ENCODE assay signal across 10 mouse cellular contexts in the genomic region with DNA sequence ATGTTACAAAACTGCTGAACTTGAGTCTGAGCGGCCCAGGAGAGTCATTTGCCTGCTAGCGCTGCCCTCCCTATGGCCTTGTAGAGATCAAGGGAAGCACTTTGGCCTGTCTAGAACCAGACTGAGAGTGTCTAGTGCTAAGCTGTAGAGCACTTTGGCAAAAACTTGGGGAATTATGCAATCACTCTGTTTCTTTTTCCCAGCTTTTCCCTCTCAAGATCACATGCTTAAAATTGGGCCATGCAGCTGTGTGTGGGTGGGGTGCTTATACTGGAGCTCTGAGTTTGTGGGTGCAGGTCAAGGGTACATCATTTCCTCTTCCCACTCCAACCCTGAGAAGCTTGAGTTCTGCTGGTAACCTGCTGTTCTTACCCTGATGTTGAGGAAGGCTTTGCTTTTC. TPM values are rescaled to one million over a fixed set of nuclear protein-coding genes. Genes with fewer than 3 reads are reported as not detected.
DNase-seq lines count a peak whose midpoint lies in the region; ATAC-seq lines count a peak whose summit lies in the region.
"Had no signal": no experiment of that assay in that cellular context is flagged by ENCODE, and none has a peak within 500 bp of the region (broad histone marks: within the 10 kb centered on the region; RNA-seq: fewer than 3 reads in every experiment).

No protein-coding gene starts in this region.

- no peaks in the 10 kb centered on the region for H3K36me3 ChIP-seq in midbrain, embryonic 13.5 days
- H3K36me3 ChIP-seq: midbrain, embryonic 12.5 days had no signal

- no peak overlapping the region for H3K4me2 ChIP-seq in midbrain, embryonic 13.5 days (replicated peaks)
- H3K4me2 ChIP-seq: midbrain, embryonic 12.5 days had no signal

- no peaks in the 10 kb centered on the region for H3K27me3 ChIP-seq in midbrain, embryonic 13.5 days
- H3K27me3 ChIP-seq: midbrain, embryonic 12.5 days had no signal

- H3K9ac ChIP-seq in midbrain, embryonic 13.5 days (replicated peaks): no peak overlapping the region
- H3K9ac ChIP-seq: midbrain, embryonic 12.5 days had no signal

- H3K27ac ChIP-seq in midbrain, embryonic 13.5 days: no peak overlapping the region
- H3K27ac ChIP-seq: midbrain, embryonic 12.5 days had no signal

- peak; percentile 10 to 68 for DNase-seq in left cerebral cortex, adult 18-20 months (ENCODE audit: low spot score in 2 of 2)
- no peak for DNase-seq in left cerebral cortex, postnatal 10 days (ENCODE audit: extremely low spot score in 1 of 2, low spot score in 2 of 2)
- DNase-seq in gastrocnemius, postnatal 14 days: peak; percentile 32
- DNase-seq in left cerebral cortex, adult 8-10 months (ENCODE audit: low spot score in 2 of 2): peak; percentile 7 to 62
- peak; percentile 7 to 21 for DNase-seq in thymus, adult 18-20 months
- DNase-seq in retina, embryonic 14.5 days (ENCODE audit: low spot score): no peak
- DNase-seq: cerebellum, adult 2 months had no signal

- no peak overlapping the region for H3K4me3 ChIP-seq in midbrain, embryonic 13.5 days (replicated peaks)
- H3K4me3 ChIP-seq: midbrain, embryonic 12.5 days had no signal

- H3K4me1 ChIP-seq in midbrain, embryonic 13.5 days (replicated peaks): no peaks in the 10 kb centered on the region

- WGBS in midbrain, embryonic 13.5 days: 97% methylated on average over 2 of the region's 2 CpGs

- H3K9me3 ChIP-seq in midbrain, embryonic 13.5 days: no peaks in the 10 kb centered on the region
- H3K9me3 ChIP-seq: midbrain, embryonic 12.5 days had no signal

- intact Hi-C loops in left cerebral cortex, postnatal 10 days (cut with DNase I): no loop called here
- intact Hi-C loops in gastrocnemius, postnatal 14 days (cut with DNase I; ENCODE audit: low total_unique reads): no loop called here

- ATAC-seq in midbrain, embryonic 13.5 days: no peak

RNA-seq across cellular contexts. Expression of a gene that starts 32.6 kb away (rescaled TPM):
- total RNA-seq in left cerebral cortex, adult 18-20 months (2021): 1 to 10 TPM; 1.3 to 1.5 TPM
- 1 to 10 TPM; 1.4 to 1.5 TPM for total RNA-seq in left cerebral cortex, postnatal 10 days (2021)
- under 1 TPM; 0.60 to 0.80 TPM for total RNA-seq in gastrocnemius, postnatal 14 days (2021)
- 1 to 10 TPM; 1.4 to 2.0 (median 1.8) TPM for total RNA-seq in left cerebral cortex, adult 8-10 months (2022)
- polyA plus RNA-seq in midbrain, embryonic 13.5 days (2015; fragmentation: Nextera tagmentation; extraction: Ambion mirVana): not detected in 2 replicates
- polyA plus RNA-seq: cerebellum, adult 2 months; heart, embryonic 14.5 days; midbrain, embryonic 12.5 days had no signal

RNA-seq across cellular contexts. Expression of a gene that starts 38.4 kb away (rescaled TPM):
- 1 to 10 TPM; 1.3 to 1.5 TPM for total RNA-seq in left cerebral cortex, adult 18-20 months (2021)
- total RNA-seq in left cerebral cortex, postnatal 10 days (2021): 1 to 10 TPM; 1.4 to 1.5 TPM
- under 1 TPM; 0.60 to 0.80 TPM for total RNA-seq in gastrocnemius, postnatal 14 days (2021)
- total RNA-seq in left cerebral cortex, adult 8-10 months (2022): 1 to 10 TPM; 1.4 to 2.0 (median 1.8) TPM
- polyA plus RNA-seq in midbrain, embryonic 13.5 days (2015; fragmentation: Nextera tagmentation; extraction: Ambion mirVana): not detected in 2 replicates
- polyA plus RNA-seq: cerebellum, adult 2 months; heart, embryonic 14.5 days; midbrain, embryonic 12.5 days had no signal

RNA-seq across cellular contexts. Expression of a gene that starts 44.2 kb away (rescaled TPM):
- total RNA-seq in left cerebral cortex, adult 18-20 months (2021): 1 to 10 TPM; 1.3 to 1.5 TPM
- total RNA-seq in left cerebral cortex, postnatal 10 days (2021): 1 to 10 TPM; 1.4 to 1.5 TPM
- total RNA-seq in gastrocnemius, postnatal 14 days (2021): under 1 TPM; 0.60 to 0.80 TPM
- total RNA-seq in left cerebral cortex, adult 8-10 months (2022): 1 to 10 TPM; 1.4 to 2.0 (median 1.8) TPM
- polyA plus RNA-seq in midbrain, embryonic 13.5 days (2015; fragmentation: Nextera tagmentation; extraction: Ambion mirVana): not detected in 2 replicates
- polyA plus RNA-seq: cerebellum, adult 2 months; heart, embryonic 14.5 days; midbrain, embryonic 12.5 days had no signal

RNA-seq across cellular contexts. Expression of a gene that starts 50.0 kb away (rescaled TPM):
- total RNA-seq in left cerebral cortex, adult 18-20 months (2021): 1 to 10 TPM; 1.3 to 1.5 TPM
- 1 to 10 TPM; 1.4 to 1.5 TPM for total RNA-seq in left cerebral cortex, postnatal 10 days (2021)
- total RNA-seq in gastrocnemius, postnatal 14 days (2021): under 1 TPM; 0.60 to 0.80 TPM
- total RNA-seq in left cerebral cortex, adult 8-10 months (2022): 1 to 10 TPM; 1.4 to 2.0 (median 1.8) TPM
- polyA plus RNA-seq in midbrain, embryonic 13.5 days (2015; fragmentation: Nextera tagmentation; extraction: Ambion mirVana): not detected in 2 replicates
- polyA plus RNA-seq: cerebellum, adult 2 months; heart, embryonic 14.5 days; midbrain, embryonic 12.5 days had no signal

RNA-seq across cellular contexts. Expression of a gene that starts 55.8 kb away (rescaled TPM):
- total RNA-seq in left cerebral cortex, adult 18-20 months (2021): 1 to 10 TPM in 1 of 2 experiments, not detected in 1; 1.3 TPM
- 1 to 10 TPM in 1 of 2 experiments, not detected in 1; 1.4 TPM for total RNA-seq in left cerebral cortex, postnatal 10 days (2021)
- under 1 TPM in 1 of 2 experiments, not detected in 1; 0.60 TPM for total RNA-seq in gastrocnemius, postnatal 14 days (2021)
- total RNA-seq in left cerebral cortex, adult 8-10 months (2022): 1 to 10 TPM in 1 of 4 experiments, not detected in 3; 1.4 TPM
- not detected in 2 replicates for polyA plus RNA-seq in midbrain, embryonic 13.5 days (2015; fragmentation: Nextera tagmentation; extraction: Ambion mirVana)
- polyA plus RNA-seq: cerebellum, adult 2 months; heart, embryonic 14.5 days; midbrain, embryonic 12.5 days had no signal

Comparison
In these comparisons a context has a peak if more than half of its experiments do, and no peak if none do; other contexts are left out.
1. DNase-seq: peak in left cerebral cortex, adult 18-20 months (2 of 2), gastrocnemius, postnatal 14 days (single experiment), left cerebral cortex, adult 8-10 months (2 of 2) and thymus, adult 18-20 months (2 of 2); none in left cerebral cortex, postnatal 10 days (0 of 2) and retina, embryonic 14.5 days (single experiment).